Mouse (Mus musculus): ENCODE data around the gene Fndc5. TPM values are rescaled to one million over a fixed set of nuclear protein-coding genes. Genes with fewer than 3 reads are reported as not detected.

Fndc5 gene
- polyA plus RNA-seq, 1 experiment: not detected

GRCm38 (mm10) chr4:129144401-129145367 is 7.9 kb downstream of the Fndc5 start:
- Histone ChIP-seq H3K36me3 (replicated peaks; ENCODE audit: low read length) (peaks cover 38% of the 10 kb centered on the region), H3K4me1 (peaks cover 78% of the 10 kb centered on the region), H3K4me3 (replicated peaks) (no peak overlapping the region), H3K9me3 (no peaks in the 10 kb centered on the region), H3K27me3 (replicated peaks) (peaks cover 23% of the 10 kb centered on the region)
- TF ChIP-seq GATA1 (IDR thresholded peaks at IDR 0.05; ENCODE audit: borderline replicate concordance, low read length) (no peak), FLI1 (IDR thresholded peaks at IDR 0.05; ENCODE audit: low read length) (no peak)

GRCm38 (mm10) chr4:129145411-129145810 is 8.6 kb downstream of the Fndc5 start:
- no peaks in the 10 kb centered on the region for H3K9me3 ChIP-seq
- peaks cover 45% of the 10 kb centered on the region for H3K36me3 ChIP-seq (replicated peaks; ENCODE audit: low read length)
- H3K4me1 ChIP-seq: peaks cover 71% of the 10 kb centered on the region
- peaks cover 16% of the 10 kb centered on the region for H3K27me3 ChIP-seq (replicated peaks)
- no peak overlapping the region for H3K4me3 ChIP-seq (replicated peaks)
- TF ChIP-seq FLI1 (IDR thresholded peaks at IDR 0.05; ENCODE audit: low read length) (no peak), GATA1 (IDR thresholded peaks at IDR 0.05; ENCODE audit: borderline replicate concordance, low read length) (no peak)

- H3K4me1 ChIP-seq: peaks cover 66% of the 10 kb centered on the region
- no peaks in the 10 kb centered on the region for H3K9me3 ChIP-seq
- peaks cover 13% of the 10 kb centered on the region for H3K27me3 ChIP-seq (replicated peaks)
- TF ChIP-seq FLI1 (IDR thresholded peaks at IDR 0.05; ENCODE audit: low read length) (no peak), GATA1 (IDR thresholded peaks at IDR 0.05; ENCODE audit: borderline replicate concordance, low read length) (no peak)
- H3K36me3 ChIP-seq (replicated peaks; ENCODE audit: low read length): peaks cover 50% of the 10 kb centered on the region
- H3K4me3 ChIP-seq (replicated peaks): no peak overlapping the region
Observed at GRCm38 (mm10) chr4:129145943-129146342, 9.1 kb downstream of the Fndc5 start.

- H3K36me3 ChIP-seq (replicated peaks; ENCODE audit: low read length): peaks cover 55% of the 10 kb centered on the region
- no peak overlapping the region for H3K4me3 ChIP-seq (replicated peaks)
- peaks cover 11% of the 10 kb centered on the region for H3K27me3 ChIP-seq (replicated peaks)
- H3K9me3 ChIP-seq: no peaks in the 10 kb centered on the region
- TF ChIP-seq GATA1 (IDR thresholded peaks at IDR 0.05; ENCODE audit: borderline replicate concordance, low read length) (no peak), FLI1 (IDR thresholded peaks at IDR 0.05; ENCODE audit: low read length) (no peak)
- peaks cover 62% of the 10 kb centered on the region for H3K4me1 ChIP-seq
Observed at GRCm38 (mm10) chr4:129146392-129146791, 9.6 kb downstream of the Fndc5 start.

- TF ChIP-seq FLI1 (IDR thresholded peaks at IDR 0.05; ENCODE audit: low read length) (no peak), GATA1 (IDR thresholded peaks at IDR 0.05; ENCODE audit: borderline replicate concordance, low read length) (no peak)
- no peaks in the 10 kb centered on the region for H3K9me3 ChIP-seq
- peaks cover 67% of the 10 kb centered on the region for H3K36me3 ChIP-seq (replicated peaks; ENCODE audit: low read length)
- no peak overlapping the region for H3K4me3 ChIP-seq (replicated peaks)
- H3K27me3 ChIP-seq (replicated peaks): peaks cover 5% of the 10 kb centered on the region
- H3K4me1 ChIP-seq: peaks cover 50% of the 10 kb centered on the region
Observed at GRCm38 (mm10) chr4:129147552-129148103, 10.8 kb downstream of the Fndc5 start.

- Histone ChIP-seq H3K9me3 (no peaks in the 10 kb centered on the region), H3K4me3 (replicated peaks) (no peak overlapping the region), H3K4me1 (peaks cover 34% of the 10 kb centered on the region), H3K27me3 (replicated peaks) (no peaks in the 10 kb centered on the region), H3K36me3 (replicated peaks; ENCODE audit: low read length) (peaks cover 76% of the 10 kb centered on the region)
- no peak for TF ChIP-seq GATA1 (IDR thresholded peaks at IDR 0.05; ENCODE audit: borderline replicate concordance, low read length)
- no peak for TF ChIP-seq FLI1 (IDR thresholded peaks at IDR 0.05; ENCODE audit: low read length)
Observed at GRCm38 (mm10) chr4:129149321-129149720, 12.5 kb downstream of the Fndc5 start.

- TF ChIP-seq FLI1 (IDR thresholded peaks at IDR 0.05; ENCODE audit: low read length) (no peak), GATA1 (IDR thresholded peaks at IDR 0.05; ENCODE audit: borderline replicate concordance, low read length) (no peak)
- no peaks in the 10 kb centered on the region for H3K9me3 ChIP-seq
- no peaks in the 10 kb centered on the region for H3K27me3 ChIP-seq (replicated peaks)
- peaks cover 85% of the 10 kb centered on the region for H3K36me3 ChIP-seq (replicated peaks; ENCODE audit: low read length)
- no peak overlapping the region for H3K4me3 ChIP-seq (replicated peaks)
- peaks cover 20% of the 10 kb centered on the region for H3K4me1 ChIP-seq
Observed at GRCm38 (mm10) chr4:129151276-129151811, 14.5 kb downstream of the Fndc5 start.

GRCm38 (mm10) chr4:129157541-129157940 is 20.7 kb downstream of the Fndc5 start:
- Histone ChIP-seq H3K4me1 (no peaks in the 10 kb centered on the region), H3K4me3 (replicated peaks) (no peak overlapping the region), H3K27me3 (replicated peaks) (no peaks in the 10 kb centered on the region), H3K36me3 (replicated peaks; ENCODE audit: low read length) (peaks cover 67% of the 10 kb centered on the region), H3K9me3 (no peaks in the 10 kb centered on the region)
- TF ChIP-seq GATA1 (IDR thresholded peaks at IDR 0.05; ENCODE audit: borderline replicate concordance, low read length) (no peak), FLI1 (IDR thresholded peaks at IDR 0.05; ENCODE audit: low read length) (no peak)

- Histone ChIP-seq H3K36me3 (replicated peaks; ENCODE audit: low read length) (peaks cover 64% of the 10 kb centered on the region), H3K27me3 (replicated peaks) (no peaks in the 10 kb centered on the region), H3K4me1 (no peaks in the 10 kb centered on the region), H3K4me3 (replicated peaks) (no peak overlapping the region), H3K9me3 (no peaks in the 10 kb centered on the region)
- TF ChIP-seq FLI1 (IDR thresholded peaks at IDR 0.05; ENCODE audit: low read length) (no peak), GATA1 (IDR thresholded peaks at IDR 0.05; ENCODE audit: borderline replicate concordance, low read length) (no peak)
Observed at GRCm38 (mm10) chr4:129158549-129158948, 21.8 kb downstream of the Fndc5 start.

GRCm38 (mm10) chr4:129161076-129161475 is 24.3 kb downstream of the Fndc5 start:
- no peak overlapping the region for H3K4me3 ChIP-seq (replicated peaks)
- no peaks in the 10 kb centered on the region for H3K4me1 ChIP-seq
- H3K36me3 ChIP-seq (replicated peaks; ENCODE audit: low read length): peaks cover 64% of the 10 kb centered on the region
- H3K9me3 ChIP-seq: no peaks in the 10 kb centered on the region
- no peaks in the 10 kb centered on the region for H3K27me3 ChIP-seq (replicated peaks)
- no peak for TF ChIP-seq FLI1 (IDR thresholded peaks at IDR 0.05; ENCODE audit: low read length)
- no peak for TF ChIP-seq GATA1 (IDR thresholded peaks at IDR 0.05; ENCODE audit: borderline replicate concordance, low read length)

All from megakaryocyte, embryonic 14.5 days (primary cell).